Mouse (Mus musculus): ENCODE measurements at regions not wholly inside any gene's neighbourhood (a gene's known extent, or its start where the extent isn't known, plus 50 kb on each side); places are given as distances from the start of the nearest gene placed in this dataset.

GRCm38 (mm10) chr15:4315897-4316296, 59.4 kb upstream of the Plcxd3 start:
- Histone ChIP-seq H3K27ac (ENCODE audit: control insufficient read depth, low read depth, low read length) (no peak overlapping the region), H3K79me2 (ENCODE audit: control insufficient read depth, insufficient read depth, low read length, poor library complexity) (no peaks in the 10 kb centered on the region), H3K9me3 (replicated peaks; ENCODE audit: insufficient read depth, low read length) (no peaks in the 10 kb centered on the region), H3K9ac (ENCODE audit: control insufficient read depth, low read depth, low read length, poor library complexity, severe bottlenecking) (no peak overlapping the region), H3K36me3 (ENCODE audit: control insufficient read depth in 1 of 2, insufficient read depth in 2 of 2, low read length in 2 of 2) (no peaks in the 10 kb centered on the region), H3K4me1 (ENCODE audit: control insufficient read depth in 1 of 2, insufficient read depth in 2 of 2, low read length in 2 of 2) (no peaks in the 10 kb centered on the region), H3K27me3 (ENCODE audit: control insufficient read depth in 1 of 2, insufficient read depth in 2 of 2, low read length in 2 of 2) (no peaks in the 10 kb centered on the region), H3K4me3 (ENCODE audit: control insufficient read depth in 1 of 2, insufficient read depth in 1 of 2, low read depth in 2 of 2, low read length in 2 of 2) (no peak overlapping the region)
- TF ChIP-seq MXI1 (IDR thresholded peaks at IDR 0.05; ENCODE audit: low read depth, low read length): no peak
- TF ChIP-seq HCFC1 (IDR thresholded peaks at IDR 0.05; ENCODE audit: low read depth, low read length): no peak
- no peak for DNase-seq (ENCODE audit: low read depth, low spot score)

Measured in MEL (cell line).